Mouse (Mus musculus): ENCODE results near the gene Epha3.

DNA sequence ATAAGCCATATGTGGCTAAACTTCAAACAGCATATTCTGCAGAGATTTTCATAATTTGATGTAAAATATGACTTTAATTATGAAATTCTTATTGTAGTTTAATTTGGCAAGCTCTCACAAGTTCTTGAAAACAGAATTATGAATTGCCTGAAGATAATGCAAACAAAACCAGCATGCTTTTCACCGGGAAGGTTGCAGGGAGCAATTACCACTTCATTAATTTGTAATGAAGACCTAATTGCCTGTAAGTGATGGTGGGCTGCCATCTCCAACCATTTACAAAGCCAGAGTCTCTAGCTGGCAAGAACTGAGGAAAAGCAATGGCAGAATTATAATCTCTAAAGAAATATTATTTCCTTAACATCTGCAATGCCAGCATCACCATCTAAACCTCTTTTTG is 86.2 kb downstream of the Epha3 start:
- TF ChIP-seq POLR2A (IDR thresholded peaks at IDR 0.05; ENCODE audit: low read depth, low read length): no peak
- no peak for TF ChIP-seq CTCF (IDR thresholded peaks at IDR 0.05; ENCODE audit: extremely low read depth, insufficient read depth, insufficient read length, insufficient replicate concordance)
